Mouse (Mus musculus): ENCODE results near the gene Rbl2.

Rbl2 gene

DNA sequence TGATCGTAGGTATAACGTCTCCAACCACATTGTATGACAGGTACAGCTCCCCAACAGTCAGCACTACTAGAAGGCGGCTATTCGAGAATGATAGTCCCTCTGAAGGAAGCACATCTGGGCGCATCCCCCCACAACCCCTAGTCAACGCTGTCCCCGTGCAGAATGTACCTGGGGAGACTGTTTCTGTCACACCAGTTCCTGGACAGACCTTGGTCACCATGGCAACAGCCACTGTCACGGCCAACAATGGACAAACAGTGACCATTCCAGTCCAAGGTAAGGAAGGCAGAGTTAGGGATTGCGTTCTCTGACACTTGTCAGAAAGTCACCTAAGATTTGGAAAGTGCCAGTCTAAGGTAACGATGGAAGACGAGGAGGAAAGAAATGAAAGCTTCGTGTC lies 36.4 kb downstream of the Rbl2 start:
- no peak for DNase-seq (ENCODE audit: low read depth, low spot score)

DNA sequence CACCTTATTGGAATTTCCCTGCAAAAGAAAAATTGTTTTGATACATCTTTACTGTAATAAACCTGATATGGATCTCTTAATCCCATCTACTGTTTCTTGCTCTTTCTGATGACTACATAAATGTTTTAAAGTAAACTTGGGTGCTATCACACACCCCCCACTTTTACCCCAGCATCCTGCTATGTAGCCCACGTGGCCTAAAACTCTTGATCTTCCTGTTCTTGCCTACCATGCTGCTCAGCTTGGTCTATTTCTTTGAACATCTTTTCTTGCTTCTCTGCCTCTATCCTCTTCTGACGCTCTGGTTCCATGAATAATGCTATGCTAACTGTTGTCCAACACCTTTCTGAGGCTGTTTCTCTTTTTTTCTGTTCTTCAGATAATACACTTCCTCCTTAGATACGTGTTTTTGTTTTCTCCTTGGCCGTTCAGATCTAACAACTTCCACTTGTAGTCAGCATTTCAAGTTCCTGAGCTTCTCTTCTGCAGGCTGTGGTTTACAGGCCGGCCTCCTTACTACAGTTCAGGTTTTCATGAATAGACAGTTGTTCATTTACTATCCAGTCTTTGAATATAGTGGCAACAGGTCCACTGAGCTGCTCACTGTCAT lies 42.1 kb downstream of the Rbl2 start:
- no peak for DNase-seq (ENCODE audit: low read depth, low spot score)

DNA sequence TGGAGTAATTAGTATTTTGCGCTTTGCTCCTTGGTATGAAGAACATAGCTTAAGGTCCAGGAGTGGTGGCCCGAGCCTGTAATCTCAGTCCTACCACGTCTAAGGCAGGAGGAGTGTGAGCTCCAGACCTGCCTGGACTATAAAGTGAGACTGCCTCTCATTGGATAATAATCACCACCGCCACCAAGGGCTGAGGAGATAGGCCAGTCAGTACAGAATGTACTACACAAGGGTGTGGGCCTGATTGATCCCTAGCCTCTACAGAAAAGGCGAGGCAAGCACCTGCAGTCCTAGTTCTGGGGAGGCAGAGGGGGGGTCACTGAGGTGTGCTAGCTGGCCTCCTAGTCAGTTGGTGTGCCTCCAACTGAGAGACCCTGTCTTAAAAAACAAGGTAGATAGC lies 44.6 kb downstream of the Rbl2 start:
- DNase-seq (ENCODE audit: low read depth, low spot score) = no peak

DNA sequence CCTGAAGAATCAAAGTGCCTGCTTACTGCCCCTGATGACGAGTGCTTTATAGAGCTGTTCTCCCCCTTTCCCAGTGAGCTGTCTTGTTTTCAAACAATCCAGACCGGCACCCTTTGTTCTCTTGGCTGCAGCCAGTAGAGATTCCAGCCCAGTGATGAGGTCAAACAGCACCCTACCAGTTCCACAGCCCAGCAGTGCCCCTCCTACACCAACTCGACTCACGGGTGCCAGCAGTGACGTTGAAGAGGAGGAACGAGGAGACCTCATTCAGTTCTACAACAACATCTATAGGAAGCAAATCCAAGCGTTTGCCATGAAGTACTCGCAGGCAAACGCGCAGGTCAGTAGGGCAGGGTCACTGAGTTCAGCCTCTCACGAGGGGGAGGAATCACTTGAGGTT lies 45.1 kb downstream of the Rbl2 start:
- DNase-seq (ENCODE audit: low read depth, low spot score) = no peak

DNA sequence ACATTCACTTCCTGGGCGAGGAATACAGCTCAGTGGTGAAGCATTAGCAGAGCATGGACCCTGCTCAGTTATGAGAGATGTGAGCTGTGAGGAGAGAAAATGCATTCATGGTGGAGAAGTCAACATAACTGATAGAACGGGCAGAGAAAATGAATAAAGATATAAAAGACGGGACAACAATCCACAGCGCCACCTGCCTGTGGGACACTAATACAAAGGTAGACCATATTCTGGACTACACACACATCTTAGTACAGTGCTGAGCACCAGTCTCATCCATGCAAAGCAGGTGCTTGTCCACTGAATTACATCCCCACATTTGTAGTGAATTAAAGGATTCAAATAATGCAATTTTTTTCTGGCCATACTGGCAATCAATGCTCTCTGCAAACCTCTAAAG lies 47.7 kb downstream of the Rbl2 start:
- DNase-seq (ENCODE audit: low read depth, low spot score) = peak; percentile 37

DNA sequence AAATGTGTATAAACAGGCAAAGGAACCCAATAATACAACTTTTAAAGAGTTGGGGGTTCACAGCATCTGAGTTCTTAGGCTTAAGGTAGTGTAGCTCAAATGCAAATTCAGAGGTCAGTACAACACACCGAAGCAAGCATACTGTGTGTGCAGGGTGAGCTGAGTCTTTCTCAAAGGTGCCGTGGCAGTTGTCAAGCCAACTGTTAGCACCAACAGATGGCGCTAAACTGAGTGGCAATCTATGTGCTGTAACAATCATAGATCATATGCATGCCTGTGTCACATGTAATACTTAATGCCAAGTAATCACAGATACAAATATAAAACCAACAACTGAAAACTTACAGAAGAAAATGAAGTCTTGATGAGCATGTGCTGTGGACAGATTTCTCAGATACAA lies 48.3 kb downstream of the Rbl2 start:
- peak; percentile 58 for DNase-seq (ENCODE audit: low read depth, low spot score)

DNA sequence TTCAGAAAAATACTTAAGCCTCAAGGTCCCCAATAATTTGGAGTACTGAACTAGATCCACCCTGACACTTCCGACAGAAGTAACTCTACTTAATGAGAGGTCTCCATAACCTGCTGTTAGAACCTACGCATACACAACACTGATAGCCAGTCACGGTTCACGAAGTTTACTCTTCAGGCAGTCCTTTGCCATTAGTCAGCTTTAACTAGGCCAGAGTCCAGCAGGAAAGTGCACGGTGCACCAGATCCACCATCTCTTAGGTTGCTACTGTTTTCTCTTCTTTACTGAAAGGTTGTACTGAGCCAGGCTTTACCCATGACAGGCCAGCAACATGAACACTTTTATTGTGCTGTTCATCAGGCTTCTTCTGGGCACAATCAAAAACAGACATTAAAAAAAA lies 54.5 kb downstream of the Rbl2 start:
- DNase-seq (ENCODE audit: low read depth, low spot score) = no peak

DNA sequence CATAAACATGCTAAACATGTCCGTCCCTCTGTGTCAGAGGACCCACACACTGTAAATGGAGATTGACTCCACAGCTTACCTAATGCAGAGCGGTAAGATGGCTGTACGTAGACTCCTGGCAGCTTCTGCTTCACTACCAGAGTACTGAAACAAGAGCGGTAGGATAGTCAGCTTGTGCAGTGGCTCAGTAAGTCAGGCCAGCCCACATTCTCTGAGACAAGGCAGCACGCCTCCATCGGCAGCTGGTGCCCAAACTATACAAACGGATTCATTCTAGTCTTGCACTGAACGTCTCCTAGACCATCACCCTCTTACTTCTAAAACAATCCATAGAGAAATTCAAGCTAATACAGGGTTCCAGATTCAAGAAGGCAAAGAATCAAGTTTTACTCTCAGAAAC lies 56.9 kb downstream of the Rbl2 start:
- no peak for DNase-seq (ENCODE audit: low read depth, low spot score)

DNA sequence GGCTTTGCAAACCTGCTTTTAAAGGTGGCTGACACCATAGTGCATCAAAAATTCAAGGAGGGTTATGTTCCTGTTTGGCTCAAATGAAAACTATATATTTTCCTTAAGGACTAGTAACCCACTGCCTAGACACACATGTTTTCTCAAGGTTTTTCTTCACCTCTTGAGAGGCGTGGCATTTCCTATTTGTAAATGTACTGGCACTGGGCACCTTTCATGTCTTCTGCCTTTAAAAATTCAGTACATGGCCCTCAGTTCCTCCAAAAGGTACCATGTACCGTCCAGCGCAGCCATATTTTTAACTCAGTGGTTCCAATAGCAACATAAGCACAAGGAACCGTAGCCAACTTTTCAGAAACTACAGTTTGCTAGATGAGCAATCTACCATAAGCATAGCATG lies 62.9 kb downstream of the Rbl2 start:
- no peak for DNase-seq (ENCODE audit: low read depth, low spot score)

DNA sequence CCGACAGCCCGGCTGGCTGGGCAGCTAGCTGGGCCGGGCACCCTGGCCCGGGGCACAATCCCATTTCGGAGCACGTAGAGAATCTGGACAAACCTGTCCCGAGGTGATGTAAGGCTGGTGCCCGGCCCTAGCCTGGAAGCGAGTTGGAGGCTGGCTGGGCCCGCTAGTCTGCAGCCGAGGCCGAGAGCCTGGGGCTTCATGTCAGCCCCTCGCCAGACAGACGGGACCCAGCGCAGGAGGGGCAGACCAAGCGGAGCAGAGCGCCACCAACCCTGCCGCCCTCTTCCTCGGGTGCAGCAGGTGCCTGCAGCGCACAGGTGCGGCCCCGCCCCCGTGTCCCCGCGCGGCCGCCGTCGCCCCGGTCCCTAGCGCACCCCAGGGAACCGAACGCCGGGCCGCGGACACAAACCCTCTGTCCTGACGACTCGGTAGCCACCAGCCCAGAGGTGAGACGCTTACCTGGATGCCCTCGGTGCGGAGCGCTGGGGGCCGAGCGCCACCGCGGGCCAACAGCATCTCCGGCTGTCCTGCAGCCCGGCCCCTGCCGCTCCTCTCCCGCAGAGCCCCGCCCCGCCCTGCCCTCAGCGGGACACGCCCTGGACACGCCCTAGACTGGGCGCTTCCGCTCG lies 63.7 kb downstream of the Rbl2 start:
- DNase-seq (ENCODE audit: low read depth, low spot score) = peak; percentile 100

DNA sequence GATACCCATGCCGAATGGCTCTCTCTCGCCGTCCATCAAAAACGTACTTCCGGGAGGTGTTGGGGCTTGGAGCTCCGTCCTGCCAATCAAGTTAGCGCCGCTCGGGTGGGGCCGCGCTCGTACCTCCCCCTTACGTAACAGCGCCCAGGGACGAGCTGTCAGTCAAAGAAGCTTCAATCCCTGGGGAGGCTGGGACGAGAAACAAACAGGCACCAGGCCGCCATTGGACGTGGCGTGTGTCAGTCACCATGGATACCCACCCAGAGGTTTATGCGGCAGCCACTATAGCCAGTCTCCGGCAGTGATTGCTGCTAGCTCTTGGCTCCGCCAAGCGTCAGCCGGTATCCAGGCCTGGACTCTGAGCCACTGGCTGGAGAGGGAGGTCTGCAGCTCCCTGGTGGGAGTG lies 64.2 kb downstream of the Rbl2 start:
- no peak for DNase-seq (ENCODE audit: low read depth, low spot score)

DNA sequence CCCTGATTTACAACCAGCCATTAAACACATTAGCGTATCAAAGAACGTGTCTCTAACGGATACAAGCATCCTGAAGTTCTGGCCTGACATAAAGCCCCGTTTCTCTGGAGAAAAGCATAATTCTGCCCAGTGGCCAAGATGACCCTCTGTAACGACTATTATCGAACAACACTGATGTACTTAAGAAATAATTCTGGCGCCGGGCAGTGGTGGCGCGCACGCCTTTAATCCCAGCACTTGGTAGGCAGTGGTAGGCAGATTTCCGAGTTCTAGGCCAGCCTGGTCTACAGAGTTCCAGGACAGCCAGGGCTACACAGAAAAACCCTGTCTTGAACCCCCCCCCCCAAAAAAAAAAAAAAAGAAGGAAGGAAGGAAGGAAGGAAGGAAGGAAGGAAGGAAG lies 64.8 kb downstream of the Rbl2 start:
- DNase-seq (ENCODE audit: low read depth, low spot score) = no peak

DNA sequence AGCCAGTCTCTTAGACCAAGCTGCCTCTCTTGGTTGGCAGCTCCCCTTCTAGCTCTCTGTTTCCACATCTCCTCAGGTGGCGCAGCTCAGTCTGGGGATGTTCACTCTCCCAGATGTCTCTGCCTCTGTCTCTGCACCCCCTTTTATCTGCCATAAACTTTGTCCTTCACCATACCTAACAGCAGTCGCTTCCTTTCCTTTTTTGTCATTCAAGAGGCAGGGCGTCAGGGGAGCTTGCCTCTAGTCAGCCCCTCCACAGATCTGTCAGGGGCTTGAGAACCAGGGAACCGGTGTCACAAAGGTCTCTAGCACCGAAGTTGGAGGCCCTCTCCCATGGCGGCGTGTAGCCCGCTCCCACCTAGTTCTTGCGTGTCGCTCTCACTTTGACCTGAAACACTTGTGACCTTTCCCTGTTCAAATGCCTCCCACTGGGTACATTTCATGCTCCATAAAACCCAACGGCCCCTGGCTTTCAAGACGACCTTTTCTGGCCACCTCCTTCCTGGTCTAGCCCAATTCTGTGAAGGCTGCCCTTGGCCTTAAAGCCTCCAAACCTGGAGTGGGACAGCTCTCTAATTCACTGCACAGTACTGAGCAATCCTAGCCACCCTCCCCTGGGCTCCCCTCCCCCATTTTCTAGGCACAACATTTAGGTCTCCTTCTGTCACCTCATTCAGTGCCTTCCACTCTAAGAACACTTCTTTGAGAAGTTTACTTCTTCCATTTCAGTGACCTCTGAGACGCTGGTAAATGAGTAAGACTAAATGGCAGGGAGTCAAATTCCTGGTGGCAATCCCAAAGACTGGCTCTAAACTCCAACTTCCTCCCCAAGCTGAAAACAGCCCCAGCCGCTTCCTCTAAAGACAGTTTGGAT lies 65.7 kb downstream of the Rbl2 start:
- DNase-seq (ENCODE audit: low read depth, low spot score) = no peak

DNA sequence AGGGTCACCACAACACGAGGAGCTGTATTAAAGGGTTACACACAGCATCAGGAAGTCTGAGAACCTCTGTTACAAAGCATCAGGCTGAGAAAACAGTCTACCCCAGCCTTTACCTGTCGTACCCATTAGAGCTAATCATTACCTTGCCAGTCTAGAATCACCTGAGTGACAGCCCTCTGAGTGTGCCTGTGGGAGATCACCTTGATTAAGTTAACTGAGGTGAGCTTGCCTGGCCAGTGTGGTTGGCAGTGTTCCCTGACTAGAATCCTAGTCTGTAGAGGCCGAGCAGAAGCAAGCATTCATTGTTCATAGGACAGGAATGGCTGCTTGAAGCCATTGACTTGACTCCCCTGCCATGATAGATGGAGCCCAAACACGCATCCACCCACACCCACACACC lies 71.0 kb downstream of the Rbl2 start:
- DNase-seq (ENCODE audit: low read depth, low spot score) = no peak

DNA sequence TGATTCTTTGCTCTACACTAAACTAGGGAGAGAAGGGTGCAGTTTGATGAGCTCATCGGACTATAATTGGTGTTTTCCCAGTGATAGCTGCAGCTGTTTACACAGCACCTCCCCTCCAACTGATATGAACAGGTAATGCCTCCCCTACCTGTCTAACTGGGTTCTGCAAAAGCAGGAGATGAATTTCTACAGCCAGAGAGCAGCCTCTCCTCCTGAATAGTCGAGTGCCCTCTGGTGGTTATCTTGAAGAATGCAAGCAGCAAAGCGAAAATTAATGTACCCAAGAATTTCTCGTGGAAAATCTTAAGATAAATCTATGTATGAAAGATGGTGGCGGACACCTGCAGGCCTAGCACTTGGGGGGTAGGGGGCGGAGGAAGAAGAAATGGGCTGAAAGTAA lies 77.9 kb downstream of the Rbl2 start:
- DNase-seq (ENCODE audit: low read depth, low spot score) = peak; percentile 63

DNA sequence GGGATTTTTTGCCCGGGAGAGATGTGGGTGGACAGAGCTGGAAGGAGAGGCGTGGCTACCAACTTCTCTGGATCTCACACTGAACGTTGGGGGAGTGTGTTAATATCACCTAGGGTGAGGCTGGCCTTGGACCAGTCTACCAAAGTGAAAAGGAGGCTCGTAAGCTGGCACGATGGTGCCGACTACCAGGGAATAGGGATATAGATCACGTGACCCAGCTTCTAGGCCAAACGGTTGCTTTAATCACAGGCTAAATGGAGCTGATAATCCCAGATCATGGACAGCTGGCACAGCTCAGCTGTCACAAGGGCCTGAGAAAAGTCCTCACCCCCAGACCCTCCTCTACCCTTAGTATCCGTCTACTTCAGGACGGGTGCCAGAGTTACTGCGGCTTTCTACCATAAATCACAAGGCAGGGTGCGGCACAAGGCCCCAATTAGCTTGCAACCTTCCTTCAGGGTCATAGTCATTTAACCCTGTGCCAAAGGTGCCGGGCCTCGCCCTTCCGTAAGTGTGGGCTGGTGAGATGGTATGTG lies 78.9 kb downstream of the Rbl2 start:
- no peak for DNase-seq (ENCODE audit: low read depth, low spot score)

DNA sequence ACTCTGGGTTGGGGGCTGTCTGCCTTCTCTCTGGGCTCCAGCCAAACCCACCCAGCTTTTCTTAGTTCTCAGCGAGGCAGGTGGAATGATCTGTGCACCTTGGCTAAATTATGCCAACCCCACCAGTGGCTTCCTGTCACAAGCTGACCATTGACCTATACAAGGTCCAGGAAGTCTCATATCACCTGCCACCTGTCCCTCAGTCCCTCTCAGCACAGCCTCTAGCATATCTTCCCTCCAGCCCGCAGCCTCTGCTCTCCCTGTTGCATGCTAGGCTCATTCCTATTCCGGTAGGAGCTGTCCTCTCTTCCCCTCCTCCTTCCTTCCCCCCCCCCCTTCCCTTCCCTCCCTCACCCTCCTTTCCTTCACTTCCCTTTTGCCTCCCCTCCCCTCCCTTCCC lies 79.4 kb downstream of the Rbl2 start:
- no peak for DNase-seq (ENCODE audit: low read depth, low spot score)

DNA sequence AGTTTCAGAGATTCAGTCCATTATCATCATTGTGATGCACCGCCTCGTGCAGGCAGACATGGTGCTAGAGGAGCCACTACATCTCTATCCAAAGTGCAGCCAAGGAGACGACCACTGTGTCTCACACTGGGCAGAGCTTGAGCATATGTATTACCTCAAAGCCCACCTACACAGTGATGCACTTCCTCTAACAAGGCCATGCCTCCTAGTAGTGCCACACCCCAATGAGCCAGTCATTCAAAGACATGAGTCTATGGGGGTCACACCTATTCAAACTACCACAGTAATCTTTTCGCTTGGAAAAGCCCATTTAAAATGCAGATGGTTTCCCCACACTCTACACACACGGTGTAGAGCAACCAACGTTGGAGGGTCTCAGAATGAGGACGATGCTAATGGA lies 81.7 kb downstream of the Rbl2 start:
- no peak for DNase-seq (ENCODE audit: low read depth, low spot score)

DNA sequence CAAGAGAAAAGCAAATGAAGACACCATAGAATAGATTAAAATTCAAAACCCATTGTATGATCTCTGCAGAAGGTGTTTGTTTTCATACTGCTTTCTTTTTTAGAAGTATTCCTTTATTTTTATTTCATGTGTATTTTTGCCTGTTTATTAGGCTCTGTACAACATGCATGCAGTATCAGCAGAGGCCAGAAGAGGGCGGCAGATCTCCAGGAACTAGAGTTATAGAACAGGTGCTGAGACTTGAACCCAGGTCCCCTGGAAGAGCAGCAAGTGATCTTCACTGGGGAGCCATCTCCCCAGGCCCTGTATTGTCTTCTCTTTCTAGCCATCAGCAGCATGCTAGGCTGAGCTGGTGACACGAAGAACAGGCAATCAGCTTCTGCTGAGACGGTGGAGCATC lies 84.0 kb downstream of the Rbl2 start:
- DNase-seq (ENCODE audit: low read depth, low spot score) = peak; percentile 23

DNA sequence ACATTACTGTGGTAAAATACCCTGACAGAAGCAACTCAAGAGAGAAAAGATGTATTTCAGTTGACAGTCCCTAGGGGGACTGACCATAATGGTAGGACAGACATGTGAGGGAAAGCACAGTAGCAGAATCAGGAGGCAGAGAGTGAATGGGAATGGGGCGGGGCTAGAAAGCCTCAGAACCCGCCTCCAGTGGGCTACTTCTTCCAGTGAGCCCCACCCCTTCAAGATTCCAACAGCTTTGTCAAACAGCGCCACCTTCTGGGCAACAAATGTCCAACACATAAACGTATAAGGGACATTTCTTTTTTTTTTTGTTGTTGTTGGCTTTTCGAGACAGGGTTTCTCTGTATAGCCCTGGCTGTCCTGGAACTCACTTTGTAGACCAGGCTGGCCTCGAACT lies 84.7 kb downstream of the Rbl2 start:
- peak; percentile 69 for DNase-seq (ENCODE audit: low read depth, low spot score)

DNA sequence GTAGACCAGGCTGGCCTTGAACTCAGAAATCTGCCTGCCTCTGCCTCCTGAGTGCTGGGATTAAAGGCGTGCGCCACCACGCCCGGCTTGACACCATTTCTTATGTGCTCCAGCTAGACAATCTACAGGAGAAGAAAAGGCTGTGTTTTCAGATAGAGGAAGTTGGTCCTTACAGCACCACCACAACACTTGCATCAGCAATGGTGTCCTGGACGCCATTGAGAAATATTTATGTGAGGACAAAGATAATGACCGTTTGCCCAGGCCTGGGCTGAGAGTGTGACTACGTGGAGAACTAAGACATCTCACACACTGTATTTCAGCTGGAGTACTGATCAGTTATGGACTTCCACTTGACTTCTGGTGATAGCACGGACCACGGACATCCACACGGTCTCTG lies 88.8 kb downstream of the Rbl2 start:
- DNase-seq (ENCODE audit: low read depth, low spot score) = no peak

DNA sequence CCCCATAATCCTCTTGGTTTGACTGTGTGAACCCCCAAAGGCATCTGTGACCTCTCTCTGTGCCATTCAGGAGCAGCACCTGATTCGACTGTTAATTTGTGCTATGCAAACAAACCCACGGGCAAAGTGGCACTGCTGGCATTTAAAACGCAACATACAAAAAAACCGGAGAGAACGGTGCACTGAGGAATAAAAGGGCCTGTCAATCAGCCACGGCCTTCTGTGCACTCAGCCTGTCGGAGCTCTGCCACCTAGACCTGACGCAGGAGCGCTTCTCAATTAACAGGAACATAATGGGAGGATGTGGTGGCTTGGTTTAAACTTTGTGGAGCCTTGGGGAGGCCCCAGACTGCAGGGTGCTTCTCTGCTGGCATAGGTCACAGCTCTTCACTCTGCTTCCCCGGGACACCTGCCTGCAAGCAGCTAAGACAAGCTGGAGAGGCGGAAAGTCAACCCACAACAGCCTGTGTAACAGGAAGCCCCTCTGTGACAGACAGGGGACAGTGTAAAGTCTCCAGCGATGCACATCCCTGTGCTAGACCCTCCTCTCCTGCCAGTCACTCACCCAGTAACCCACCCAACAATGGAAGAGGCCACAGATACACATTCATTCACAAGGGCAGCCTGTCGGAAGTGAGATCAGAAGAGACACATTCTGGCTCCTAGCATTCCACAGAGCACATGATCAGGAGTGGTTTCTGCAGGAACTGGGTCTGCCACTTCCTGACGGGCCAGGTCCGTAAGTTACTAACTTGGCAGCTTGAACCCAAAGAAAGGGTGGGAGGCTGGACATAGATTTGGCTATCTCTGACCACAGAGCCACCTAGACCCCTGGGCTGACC lies 90.3 kb downstream of the Rbl2 start:
- DNase-seq (ENCODE audit: low read depth, low spot score) = no peak

Measured in A20 (cell line).